In the genomic region with DNA sequence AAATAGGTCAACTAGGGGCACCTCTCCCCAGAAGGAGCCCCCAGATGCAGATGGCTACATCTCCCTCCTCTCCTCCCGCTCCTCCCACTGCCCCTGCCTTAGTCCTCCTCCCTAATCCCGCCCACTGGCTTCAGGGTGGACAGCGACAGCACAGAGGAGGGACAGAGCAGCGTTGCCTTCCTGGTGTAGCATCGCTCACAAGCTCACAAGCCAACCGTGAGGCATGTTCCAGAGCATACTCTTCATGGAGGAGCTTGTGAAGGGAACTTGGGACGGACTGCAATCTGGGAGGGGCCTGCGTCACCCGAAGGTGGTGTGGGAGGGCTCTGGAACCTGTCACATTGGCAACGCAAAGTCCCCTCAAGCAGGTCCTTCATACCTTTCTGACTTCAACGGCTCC, we compare ENCODE assay signal across 21 mouse cellular contexts. TPM values are rescaled to one million over a fixed set of nuclear protein-coding genes. Genes with fewer than 3 reads are reported as not detected.
DNase-seq lines count a peak whose midpoint lies in the region; ATAC-seq lines count a peak whose summit lies in the region.
"Had no signal": no experiment of that assay in that cellular context is flagged by ENCODE, and none has a peak within 500 bp of the region (broad histone marks: within the 10 kb centered on the region; RNA-seq: fewer than 3 reads in every experiment).

No protein-coding gene starts in this region.

- no peak for ATAC-seq in forebrain, embryonic 16.5 days
- ATAC-seq in midbrain, embryonic 11.5 days (ENCODE audit: low FRiP score) = no peak
- no peak for ATAC-seq in midbrain, embryonic 14.5 days (ENCODE audit: low FRiP score, low TSS enrichment)

- WGBS in forebrain, embryonic 10.5 days = 49% methylated on average over 11 of the region's 11 CpGs
- 55% methylated on average over 10 of the region's 11 CpGs for whole genome bisulfite sequencing in forebrain, embryonic 16.5 days
- 46% methylated on average over 11 of the region's 11 CpGs for WGBS in midbrain, embryonic 11.5 days
- 49% methylated on average over 11 of the region's 11 CpGs for WGBS in midbrain, embryonic 14.5 days
- 49% methylated on average over 11 of the region's 11 CpGs for WGBS in limb, embryonic 10.5 days

- no peaks in the 10 kb centered on the region for H3K36me3 ChIP-seq in forebrain, embryonic 10.5 days (replicated peaks)
- no peaks in the 10 kb centered on the region for H3K36me3 ChIP-seq in forebrain, embryonic 16.5 days (ENCODE audit: control insufficient read depth, insufficient read depth)
- no peaks in the 10 kb centered on the region for H3K36me3 ChIP-seq in midbrain, embryonic 11.5 days (ENCODE audit: control insufficient read depth, insufficient read depth, low read length)
- no peaks in the 10 kb centered on the region for H3K36me3 ChIP-seq in midbrain, embryonic 14.5 days (ENCODE audit: control insufficient read depth, insufficient read depth, low read length)
- H3K36me3 ChIP-seq in limb, embryonic 10.5 days = no peaks in the 10 kb centered on the region
- H3K36me3 ChIP-seq: embryonic facial prominence, embryonic 15.5 days; heart, embryonic 15.5 days; neural tube, embryonic 15.5 days had no signal

- no peak overlapping the region for H3K9ac ChIP-seq in forebrain, embryonic 16.5 days (replicated peaks; ENCODE audit: low read depth, low read length)
- H3K9ac ChIP-seq in midbrain, embryonic 11.5 days (ENCODE audit: low read length) = no peak overlapping the region
- no peak overlapping the region for H3K9ac ChIP-seq in midbrain, embryonic 14.5 days (replicated peaks; ENCODE audit: low read length)
- H3K9ac ChIP-seq: embryonic facial prominence, embryonic 15.5 days; heart, embryonic 15.5 days; neural tube, embryonic 15.5 days had no signal

- H3K27me3 ChIP-seq in forebrain, embryonic 10.5 days (ENCODE audit: poor library complexity, severe bottlenecking) = peaks cover 95% of the 10 kb centered on the region
- H3K27me3 ChIP-seq in forebrain, embryonic 16.5 days (replicated peaks; ENCODE audit: control insufficient read depth, insufficient read depth, low read length) = peaks cover 8% of the 10 kb centered on the region
- H3K27me3 ChIP-seq in midbrain, embryonic 11.5 days (ENCODE audit: control insufficient read depth, insufficient read depth, low read length) = peaks cover 10% of the 10 kb centered on the region; the same call in 1 of the 2 replicates
- peaks cover 4% of the 10 kb centered on the region; the same call in 1 of the 2 replicates for H3K27me3 ChIP-seq in midbrain, embryonic 14.5 days (ENCODE audit: control insufficient read depth, insufficient read depth, low read length)
- peaks cover 94% of the 10 kb centered on the region for H3K27me3 ChIP-seq in limb, embryonic 10.5 days (ENCODE audit: low read depth, poor library complexity, severe bottlenecking)

- no peak overlapping the region for H3K4me2 ChIP-seq in forebrain, embryonic 16.5 days (ENCODE audit: low read length)
- no peak overlapping the region for H3K4me2 ChIP-seq in midbrain, embryonic 11.5 days
- H3K4me2 ChIP-seq in midbrain, embryonic 14.5 days (ENCODE audit: low read length) = no peak overlapping the region
- H3K4me2 ChIP-seq: embryonic facial prominence, embryonic 15.5 days; heart, embryonic 15.5 days; neural tube, embryonic 15.5 days had no signal

- 0 out of 2 replicates have a peak, but pooled peaks cover 5% of the 10 kb centered on the region for H3K9me3 ChIP-seq in forebrain, embryonic 10.5 days
- H3K9me3 ChIP-seq in forebrain, embryonic 16.5 days (ENCODE audit: control insufficient read depth, low read length) = no peaks in the 10 kb centered on the region
- H3K9me3 ChIP-seq in midbrain, embryonic 11.5 days (ENCODE audit: control insufficient read depth, low read length) = no peaks in the 10 kb centered on the region
- no peaks in the 10 kb centered on the region for H3K9me3 ChIP-seq in midbrain, embryonic 14.5 days (ENCODE audit: control insufficient read depth, low read length)
- H3K9me3 ChIP-seq in limb, embryonic 10.5 days (replicated peaks) = no peaks in the 10 kb centered on the region
- H3K9me3 ChIP-seq: embryonic facial prominence, embryonic 15.5 days; heart, embryonic 15.5 days; neural tube, embryonic 15.5 days had no signal

- peak overlapping the region; percentile 93 for H3K27ac ChIP-seq in forebrain, embryonic 10.5 days
- H3K27ac ChIP-seq in forebrain, embryonic 16.5 days (ENCODE audit: low read length) = no peak overlapping the region
- H3K27ac ChIP-seq in midbrain, embryonic 11.5 days (ENCODE audit: low read depth, low read length) = peak overlapping the region; percentile 32; the same call in 1 of the 2 replicates
- H3K27ac ChIP-seq in midbrain, embryonic 14.5 days (replicated peaks; ENCODE audit: low read depth, low read length) = no peak overlapping the region
- H3K27ac ChIP-seq in limb, embryonic 10.5 days = peak overlapping the region; percentile 51; the same call in 1 of the 2 replicates
- H3K27ac ChIP-seq: embryonic facial prominence, embryonic 15.5 days; heart, embryonic 15.5 days; neural tube, embryonic 15.5 days had no signal

- H3K4me3 ChIP-seq in forebrain, embryonic 10.5 days = no peak overlapping the region
- H3K4me3 ChIP-seq in forebrain, embryonic 16.5 days (replicated peaks; ENCODE audit: low read length) = no peak overlapping the region
- no peak overlapping the region for H3K4me3 ChIP-seq in midbrain, embryonic 11.5 days (ENCODE audit: low read depth, low read length)
- no peak overlapping the region for H3K4me3 ChIP-seq in midbrain, embryonic 14.5 days (replicated peaks; ENCODE audit: low read depth, low read length)
- no peak overlapping the region for H3K4me3 ChIP-seq in limb, embryonic 10.5 days
- H3K4me3 ChIP-seq: embryonic facial prominence, embryonic 15.5 days; heart, embryonic 15.5 days; neural tube, embryonic 15.5 days had no signal

- peaks cover 97% of the 10 kb centered on the region for H3K4me1 ChIP-seq in forebrain, embryonic 10.5 days
- H3K4me1 ChIP-seq in forebrain, embryonic 16.5 days (replicated peaks; ENCODE audit: control insufficient read depth, insufficient read depth, low read length) = peaks cover 22% of the 10 kb centered on the region
- H3K4me1 ChIP-seq in midbrain, embryonic 11.5 days (ENCODE audit: control insufficient read depth, insufficient read depth, low read length) = peaks cover 53% of the 10 kb centered on the region
- peaks cover 55% of the 10 kb centered on the region for H3K4me1 ChIP-seq in midbrain, embryonic 14.5 days (ENCODE audit: control insufficient read depth, insufficient read depth, low read length)
- H3K4me1 ChIP-seq in limb, embryonic 10.5 days = peaks cover 59% of the 10 kb centered on the region
- H3K4me1 ChIP-seq: heart, embryonic 15.5 days had no signal

- no peak for DNase-seq in forebrain, embryonic 10.5 days (ENCODE audit: extremely low spot score, low spot score)
- no peak for DNase-seq in midbrain, embryonic 11.5 days (ENCODE audit: low spot score, missing footprints)
- no peak for DNase-seq in midbrain, embryonic 14.5 days
- peak; percentile 87 for DNase-seq in cerebellum, adult 9-11 months
- DNase-seq in limb, embryonic 10.5 days (ENCODE audit: low spot score) = no peak
- DNase-seq in right cerebral cortex, postnatal 4 days = no peak
- no peak for DNase-seq in adipocyte (ENCODE audit: low spot score)
- DNase-seq: adrenal gland, adult 8-10 months; gastrocnemius, postnatal 36 days; heart, postnatal 4 days; kidney, postnatal 36 days; left cerebral cortex, postnatal 4 days; lung, adult 18-20 months; lung, postnatal 14 days; thymus, adult 2 months had no signal

RNA-seq across cellular contexts. Expression of gene Grm4, which starts 14.8 kb away (rescaled TPM):
- polyA plus RNA-seq in forebrain, embryonic 10.5 days (2016; fragmentation: Nextera tagmentation; extraction: Ambion mirVana) = 0.61 and 0.73 TPM in 2 replicates
- polyA plus RNA-seq in forebrain, embryonic 16.5 days (2015; fragmentation: Nextera tagmentation; extraction: Ambion mirVana) = 3.0 and 4.0 TPM in 2 replicates
- 3.5 and 3.6 TPM in 2 replicates for polyA plus RNA-seq in midbrain, embryonic 11.5 days (2014; fragmentation: Nextera tagmentation; extraction: Ambion mirVana)
- polyA plus RNA-seq in midbrain, embryonic 14.5 days (2014; fragmentation: Nextera tagmentation; extraction: Ambion mirVana) = 9.8 and 10.1 TPM in 2 replicates
- 0.06 and 0.35 TPM in 2 replicates for polyA plus RNA-seq in limb, embryonic 10.5 days (2016; fragmentation: Nextera tagmentation; extraction: Ambion mirVana)
- polyA plus RNA-seq: C2C12; liver, adult 2 months had no signal

RNA-seq across cellular contexts. Expression of gene Hmga1, which starts 49.9 kb away (rescaled TPM):
- polyA plus RNA-seq in forebrain, embryonic 10.5 days (2016; fragmentation: Nextera tagmentation; extraction: Ambion mirVana) = 821 and 911 TPM in 2 replicates
- 107 and 113 TPM in 2 replicates for polyA plus RNA-seq in forebrain, embryonic 16.5 days (2015; fragmentation: Nextera tagmentation; extraction: Ambion mirVana)
- polyA plus RNA-seq in midbrain, embryonic 11.5 days (2014; fragmentation: Nextera tagmentation; extraction: Ambion mirVana) = 354 and 406 TPM in 2 replicates
- 134 and 143 TPM in 2 replicates for polyA plus RNA-seq in midbrain, embryonic 14.5 days (2014; fragmentation: Nextera tagmentation; extraction: Ambion mirVana)
- polyA plus RNA-seq in limb, embryonic 10.5 days (2016; fragmentation: Nextera tagmentation; extraction: Ambion mirVana) = 904 and 1,218 TPM in 2 replicates

RNA-seq across cellular contexts. Expression of gene AI413582, which starts 59.2 kb away (rescaled TPM):
- 12.5 and 12.7 TPM in 2 replicates for polyA plus RNA-seq in forebrain, embryonic 10.5 days (2016; fragmentation: Nextera tagmentation; extraction: Ambion mirVana)
- polyA plus RNA-seq in forebrain, embryonic 16.5 days (2015; fragmentation: Nextera tagmentation; extraction: Ambion mirVana) = 31.9 and 49.8 TPM in 2 replicates
- 14.8 and 20.2 TPM in 2 replicates for polyA plus RNA-seq in midbrain, embryonic 11.5 days (2014; fragmentation: Nextera tagmentation; extraction: Ambion mirVana)
- 51.9 and 74.5 TPM in 2 replicates for polyA plus RNA-seq in midbrain, embryonic 14.5 days (2014; fragmentation: Nextera tagmentation; extraction: Ambion mirVana)
- polyA plus RNA-seq in limb, embryonic 10.5 days (2016; fragmentation: Nextera tagmentation; extraction: Ambion mirVana) = 9.4 TPM in 2 replicates

Comparison
In these comparisons a context has a peak if more than half of its experiments do, and no peak if none do; other contexts are left out.
1. H3K27ac ChIP-seq: peak in forebrain, embryonic 10.5 days (single experiment), midbrain, embryonic 11.5 days (single experiment) and limb, embryonic 10.5 days (single experiment); none in forebrain, embryonic 16.5 days (single experiment) and midbrain, embryonic 14.5 days (single experiment).